Mouse (Mus musculus) kidney, adult 18-20 months (tissue): ENCODE data around the gene Lmna.

Source experiments
- DNase-seq: peaks from one replicate; pipeline ENCODE4 v3.0.0; 2021

The Lmna gene

GRCm38 (mm10) chr3:88538271-88539145 lies 28.8 kb upstream of the Lmna start:
- no peak for DNase-seq

GRCm38 (mm10) chr3:88537146-88537545 lies 27.4 kb upstream of the Lmna start:
- DNase-seq: no peak

GRCm38 (mm10) chr3:88536103-88536930 lies 26.6 kb upstream of the Lmna start:
- peak; percentile 84 for DNase-seq

GRCm38 (mm10) chr3:88535527-88535926 lies 25.8 kb upstream of the Lmna start:
- DNase-seq: no peak

- DNase-seq: no peak
Measured at GRCm38 (mm10) chr3:88535005-88535404, 25.2 kb upstream of the Lmna start.

GRCm38 (mm10) chr3:88533706-88534105 lies 23.9 kb upstream of the Lmna start:
- no peak for DNase-seq

GRCm38 (mm10) chr3:88532689-88533511 lies 23.1 kb upstream of the Lmna start:
- DNase-seq: no peak

- DNase-seq: no peak
Measured at GRCm38 (mm10) chr3:88532299-88532674, 22.5 kb upstream of the Lmna start, which contains the start of gene Mex3a. Mex3a (plus strand) TSS chr3:88532395.

GRCm38 (mm10) chr3:88531348-88532298 lies 21.9 kb upstream of the Lmna start:
- DNase-seq: peak; percentile 91

- no peak for DNase-seq
Measured at GRCm38 (mm10) chr3:88530082-88530864, 20.5 kb upstream of the Lmna start.

GRCm38 (mm10) chr3:88529204-88530000 lies 19.6 kb upstream of the Lmna start:
- no peak for DNase-seq

- no peak for DNase-seq
Measured at GRCm38 (mm10) chr3:88528646-88529045, 18.9 kb upstream of the Lmna start.

- no peak for DNase-seq
Measured at GRCm38 (mm10) chr3:88527565-88527964, 17.8 kb upstream of the Lmna start.

- peak; percentile 86 for DNase-seq
Measured at GRCm38 (mm10) chr3:88526157-88527131, 16.7 kb upstream of the Lmna start.

GRCm38 (mm10) chr3:88525021-88525420 lies 15.3 kb upstream of the Lmna start:
- DNase-seq: no peak

- DNase-seq: no peak
Measured at GRCm38 (mm10) chr3:88523027-88523426, 13.3 kb upstream of the Lmna start.

- DNase-seq: peak; percentile 72
Measured at GRCm38 (mm10) chr3:88521803-88522331, 12.1 kb upstream of the Lmna start.

- no peak for DNase-seq
Measured at GRCm38 (mm10) chr3:88521156-88521555, 11.4 kb upstream of the Lmna start.
